Mouse (Mus musculus) embryo, embryonic 10.5 days (tissue): ENCODE measurements around the gene Fam214a.

Source experiments
- DNase-seq: peaks from one replicate; pipeline ENCODE4 v3.0.0-alpha.2; 2015; ENCODE audit warnings: low spot score

The Fam214a gene

GRCm38 (mm10) chr9:74952756-74953247 is at the start of gene Fam214a:
Gene Fam214a, plus strand, starts transcription at chr9:74952884.
- peak; percentile 95 for DNase-seq

- peak; percentile 92 for DNase-seq
Observed at GRCm38 (mm10) chr9:74904866-74905508, 47.7 kb upstream of the Fam214a start.

GRCm38 (mm10) chr9:74906951-74907350 is 45.7 kb upstream of the Fam214a start:
- no peak for DNase-seq

GRCm38 (mm10) chr9:74909245-74909644 is 43.4 kb upstream of the Fam214a start:
- DNase-seq, result no peak

- no peak for DNase-seq
Observed at GRCm38 (mm10) chr9:74910226-74910759, 42.4 kb upstream of the Fam214a start.

- DNase-seq, result no peak
Observed at GRCm38 (mm10) chr9:74911430-74911829, 41.3 kb upstream of the Fam214a start.

- DNase-seq, result no peak
Observed at GRCm38 (mm10) chr9:74911919-74912318, 40.8 kb upstream of the Fam214a start.

- DNase-seq, result peak; percentile 17
Observed at GRCm38 (mm10) chr9:74912619-74913376, 39.9 kb upstream of the Fam214a start.

GRCm38 (mm10) chr9:74915611-74916010 is 37.1 kb upstream of the Fam214a start:
- DNase-seq, result no peak

- no peak for DNase-seq
Observed at GRCm38 (mm10) chr9:74920450-74920849, 32.2 kb upstream of the Fam214a start.

GRCm38 (mm10) chr9:74921422-74921821 is 31.3 kb upstream of the Fam214a start:
- no peak for DNase-seq

GRCm38 (mm10) chr9:74922884-74923283 is 29.8 kb upstream of the Fam214a start:
- DNase-seq, result no peak

- DNase-seq, result no peak
Observed at GRCm38 (mm10) chr9:74923291-74923977, 29.2 kb upstream of the Fam214a start.

GRCm38 (mm10) chr9:74925220-74925769 is 27.4 kb upstream of the Fam214a start:
- DNase-seq, result peak; percentile 65

GRCm38 (mm10) chr9:74929981-74930423 is 22.7 kb upstream of the Fam214a start:
- DNase-seq, result no peak

GRCm38 (mm10) chr9:74930653-74931052 is 22.0 kb upstream of the Fam214a start:
- DNase-seq, result no peak

GRCm38 (mm10) chr9:74935289-74935688 is 17.4 kb upstream of the Fam214a start:
- no peak for DNase-seq

GRCm38 (mm10) chr9:74937761-74938160 is 14.9 kb upstream of the Fam214a start:
- DNase-seq, result no peak

GRCm38 (mm10) chr9:74938670-74939534 is 13.8 kb upstream of the Fam214a start:
- DNase-seq, result no peak

- no peak for DNase-seq
Observed at GRCm38 (mm10) chr9:74946713-74947402, 5.8 kb upstream of the Fam214a start.
